Mouse (Mus musculus): Measurements from ENCODE around the gene Fbxl7. TPM values are rescaled to one million over a fixed set of nuclear protein-coding genes. Genes with fewer than 3 reads are reported as not detected.

The Fbxl7 gene
- polyA plus RNA-seq, 1 experiment from 2014 or later, result 0.95 TPM

- DNase-seq (no peak), ATAC-seq (no peak)
- Histone ChIP-seq H3K9me3 (ENCODE audit: low read length) (no peaks in the 10 kb centered on the region), H3K36me3 (replicated peaks; ENCODE audit: insufficient read depth, low read length) (no peaks in the 10 kb centered on the region), H3K4me1 (ENCODE audit: insufficient read depth) (0 out of 2 replicates have a peak, but pooled peaks cover 8% of the 10 kb centered on the region), H3K4me3 (ENCODE audit: low read depth, low read length) (no peak overlapping the region), H3K27me3 (ENCODE audit: insufficient read depth, low read length) (peaks cover 21% of the 10 kb centered on the region), H3K27ac (ENCODE audit: low read depth) (no peak overlapping the region), H3K9ac (replicated peaks) (no peak overlapping the region), H3K4me2 (ENCODE audit: low read depth, low read length) (no peak overlapping the region)
- TF ChIP-seq EP300 (IDR thresholded peaks at IDR 0.05; ENCODE audit: low read depth) (no peak), CTCF (IDR thresholded peaks at IDR 0.05; ENCODE audit: low read depth) (no peak)
- WGBS (ENCODE audit: insufficient replicate concordance), result 48% methylated on average over 4 of the region's 4 CpGs
Observed at GRCm38 (mm10) chr15:26893136-26893535, 2.2 kb downstream of the Fbxl7 start.

- 72% methylated on average over 5 of the region's 5 CpGs for WGBS (ENCODE audit: insufficient replicate concordance)
- peaks cover 11% of the 10 kb centered on the region for H3K27me3 ChIP-seq (ENCODE audit: insufficient read depth, low read length)
- H3K4me1 ChIP-seq (ENCODE audit: insufficient read depth), result 0 out of 2 replicates have a peak, but pooled peaks cover under 1% of the 10 kb centered on the region
- no peaks in the 10 kb centered on the region for H3K36me3 ChIP-seq (replicated peaks; ENCODE audit: insufficient read depth, low read length)
- no peak for DNase-seq
- no peak for TF ChIP-seq EP300 (IDR thresholded peaks at IDR 0.05; ENCODE audit: low read depth)
- TF ChIP-seq CTCF (IDR thresholded peaks at IDR 0.05; ENCODE audit: low read depth), result no peak
- H3K9me3 ChIP-seq (ENCODE audit: low read length), result no peaks in the 10 kb centered on the region
- ATAC-seq, result no peak
- no peak overlapping the region for H3K4me3 ChIP-seq (ENCODE audit: low read depth, low read length)
- H3K27ac ChIP-seq (ENCODE audit: low read depth), result no peak overlapping the region
- H3K9ac ChIP-seq (replicated peaks), result no peak overlapping the region
- H3K4me2 ChIP-seq (ENCODE audit: low read depth, low read length), result no peak overlapping the region
Observed at GRCm38 (mm10) chr15:26889971-26890370, 5.4 kb downstream of the Fbxl7 start.

GRCm38 (mm10) chr15:26888170-26888569 lies 7.2 kb downstream of the Fbxl7 start:
- Histone ChIP-seq H3K4me1 (ENCODE audit: insufficient read depth) (no peaks in the 10 kb centered on the region), H3K27ac (ENCODE audit: low read depth) (no peak overlapping the region), H3K4me3 (ENCODE audit: low read depth, low read length) (no peak overlapping the region), H3K27me3 (ENCODE audit: insufficient read depth, low read length) (no peaks in the 10 kb centered on the region), H3K9ac (replicated peaks) (no peak overlapping the region), H3K4me2 (ENCODE audit: low read depth, low read length) (no peak overlapping the region), H3K36me3 (replicated peaks; ENCODE audit: insufficient read depth, low read length) (no peaks in the 10 kb centered on the region), H3K9me3 (ENCODE audit: low read length) (no peaks in the 10 kb centered on the region)
- ATAC-seq (no peak), DNase-seq (no peak)
- TF ChIP-seq CTCF (IDR thresholded peaks at IDR 0.05; ENCODE audit: low read depth), result no peak
- no peak for TF ChIP-seq EP300 (IDR thresholded peaks at IDR 0.05; ENCODE audit: low read depth)
- WGBS (ENCODE audit: insufficient replicate concordance), result 67% methylated on average over 10 of the region's 10 CpGs

- H3K27ac ChIP-seq (ENCODE audit: low read depth), result no peak overlapping the region
- no peak overlapping the region for H3K4me3 ChIP-seq (ENCODE audit: low read depth, low read length)
- DNase-seq (no peak), ATAC-seq (no peak)
- no peaks in the 10 kb centered on the region for H3K9me3 ChIP-seq (ENCODE audit: low read length)
- H3K27me3 ChIP-seq (ENCODE audit: insufficient read depth, low read length), result no peaks in the 10 kb centered on the region
- no peaks in the 10 kb centered on the region for H3K36me3 ChIP-seq (replicated peaks; ENCODE audit: insufficient read depth, low read length)
- WGBS (ENCODE audit: insufficient replicate concordance), result 65% methylated on average over 2 of the region's 2 CpGs
- H3K4me2 ChIP-seq (ENCODE audit: low read depth, low read length), result no peak overlapping the region
- no peak overlapping the region for H3K9ac ChIP-seq (replicated peaks)
- TF ChIP-seq CTCF (IDR thresholded peaks at IDR 0.05; ENCODE audit: low read depth) (no peak), EP300 (IDR thresholded peaks at IDR 0.05; ENCODE audit: low read depth) (no peak)
- no peaks in the 10 kb centered on the region for H3K4me1 ChIP-seq (ENCODE audit: insufficient read depth)
Observed at GRCm38 (mm10) chr15:26885979-26886378, 9.4 kb downstream of the Fbxl7 start.

GRCm38 (mm10) chr15:26880212-26880956 lies 15.0 kb downstream of the Fbxl7 start:
- ATAC-seq (no peak), DNase-seq (no peak)
- Histone ChIP-seq H3K36me3 (replicated peaks; ENCODE audit: insufficient read depth, low read length) (no peaks in the 10 kb centered on the region), H3K9me3 (ENCODE audit: low read length) (no peaks in the 10 kb centered on the region), H3K4me3 (ENCODE audit: low read depth, low read length) (no peak overlapping the region), H3K27ac (ENCODE audit: low read depth) (no peak overlapping the region), H3K4me1 (ENCODE audit: insufficient read depth) (no peaks in the 10 kb centered on the region), H3K9ac (replicated peaks) (no peak overlapping the region), H3K4me2 (ENCODE audit: low read depth, low read length) (no peak overlapping the region), H3K27me3 (ENCODE audit: insufficient read depth, low read length) (no peaks in the 10 kb centered on the region)
- TF ChIP-seq CTCF (IDR thresholded peaks at IDR 0.05; ENCODE audit: low read depth) (no peak), EP300 (IDR thresholded peaks at IDR 0.05; ENCODE audit: low read depth) (no peak)
- WGBS (ENCODE audit: insufficient replicate concordance), result 75% methylated on average over 8 of the region's 8 CpGs

GRCm38 (mm10) chr15:26875687-26876086 lies 19.7 kb downstream of the Fbxl7 start:
- Histone ChIP-seq H3K4me2 (ENCODE audit: low read depth, low read length) (no peak overlapping the region), H3K27ac (ENCODE audit: low read depth) (no peak overlapping the region), H3K27me3 (ENCODE audit: insufficient read depth, low read length) (no peaks in the 10 kb centered on the region), H3K4me1 (ENCODE audit: insufficient read depth) (no peaks in the 10 kb centered on the region), H3K9ac (replicated peaks) (no peak overlapping the region), H3K36me3 (replicated peaks; ENCODE audit: insufficient read depth, low read length) (no peaks in the 10 kb centered on the region), H3K4me3 (ENCODE audit: low read depth, low read length) (no peak overlapping the region), H3K9me3 (ENCODE audit: low read length) (no peaks in the 10 kb centered on the region)
- WGBS (ENCODE audit: insufficient replicate concordance), result 40% methylated on average over 4 of the region's 4 CpGs
- DNase-seq (peak; percentile 20), ATAC-seq (no peak)
- no peak for TF ChIP-seq EP300 (IDR thresholded peaks at IDR 0.05; ENCODE audit: low read depth)
- no peak for TF ChIP-seq CTCF (IDR thresholded peaks at IDR 0.05; ENCODE audit: low read depth)

All from liver, postnatal 0 days (tissue).